Mouse (Mus musculus): ENCODE data around the gene Adprhl2. TPM values are rescaled to one million over a fixed set of nuclear protein-coding genes. Genes with fewer than 3 reads are reported as not detected.
A peak's percentile ranks its signal among the peaks of the same experiment; 100 is the strongest.

Adprhl2 gene
- polyA plus RNA-seq (2016; fragmentation: Nextera tagmentation; extraction: Ambion mirVana): 92.3 and 93.2 TPM in 2 replicates

DNA sequence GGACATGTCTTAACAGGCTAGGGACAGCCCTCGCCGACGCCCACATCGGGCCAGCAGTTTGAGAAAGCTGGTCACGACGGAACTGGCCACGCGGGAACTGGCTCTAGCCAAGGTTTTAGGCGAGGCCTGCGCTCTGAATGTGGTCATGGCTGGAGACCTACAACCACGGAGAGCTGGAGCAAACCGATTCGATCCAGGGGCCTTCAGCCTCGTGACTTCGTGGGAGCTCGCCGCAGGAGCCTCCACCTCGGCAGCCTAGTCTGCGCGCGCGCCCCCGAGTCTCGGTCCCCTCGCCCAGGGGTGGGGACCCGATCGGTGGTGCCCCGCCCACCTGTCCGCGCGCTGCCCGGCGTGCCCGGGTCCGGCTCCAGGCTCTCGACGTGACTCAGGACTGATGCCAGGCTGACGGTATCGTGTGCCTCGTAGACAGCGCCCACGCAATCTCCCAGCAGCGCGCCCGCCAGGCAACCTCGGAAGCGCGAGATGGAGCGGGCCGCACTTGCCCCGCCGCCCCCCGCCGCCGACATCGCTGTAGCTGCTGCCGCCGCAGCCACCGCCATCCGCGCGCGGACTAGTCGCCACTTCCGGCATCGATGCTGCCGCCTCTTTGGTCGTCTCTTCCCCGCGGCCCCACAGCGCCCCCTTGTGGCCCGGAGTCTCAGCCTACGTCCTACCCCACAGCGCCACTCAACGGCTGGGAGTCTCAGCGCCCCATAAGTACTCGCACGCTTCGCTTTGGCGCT lies at the start of gene Adprhl2:
Adprhl2 (minus strand) TSS at position 593 of the 743 bp plus-strand sequence.
- H3K27me3 ChIP-seq (replicated peaks; ENCODE audit: low read depth, poor library complexity, severe bottlenecking): peaks cover 41% of the 10 kb centered on the region
- peaks cover 35% of the 10 kb centered on the region for H3K4me1 ChIP-seq
- H3K4me3 ChIP-seq: peak within 1 kb of the TSS; percentile 86
- H3K36me3 ChIP-seq (replicated peaks): peaks cover 37% of the 10 kb centered on the region
- WGBS: under 1% methylated on average over 80 of the region's 80 CpGs
- H3K9me3 ChIP-seq: no peaks in the 10 kb centered on the region
- H3K27ac ChIP-seq (replicated peaks): peak within 1 kb of the TSS; percentile 93
- DNase-seq (ENCODE audit: low spot score): peak; percentile 99

DNA sequence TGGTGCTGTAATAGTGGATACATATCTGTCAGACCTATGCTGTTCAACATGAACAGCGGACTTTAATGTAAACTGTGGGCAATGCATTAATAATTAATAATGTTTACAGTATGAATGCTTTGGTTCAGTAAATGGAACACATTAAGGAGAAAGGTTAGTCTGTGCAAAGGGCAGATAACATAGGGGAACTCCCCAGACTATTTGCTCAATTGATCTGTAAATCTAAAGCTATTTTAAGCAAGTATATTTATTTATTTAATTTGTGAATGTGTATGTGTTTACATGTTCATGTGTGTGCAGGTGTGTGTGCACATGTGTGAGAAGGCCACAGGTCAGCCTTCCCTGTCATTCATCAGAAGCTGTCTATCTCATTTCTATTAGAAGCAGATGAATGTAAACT lies 38.6 kb upstream of the Adprhl2 start:
- no peaks in the 10 kb centered on the region for H3K4me1 ChIP-seq

DNA sequence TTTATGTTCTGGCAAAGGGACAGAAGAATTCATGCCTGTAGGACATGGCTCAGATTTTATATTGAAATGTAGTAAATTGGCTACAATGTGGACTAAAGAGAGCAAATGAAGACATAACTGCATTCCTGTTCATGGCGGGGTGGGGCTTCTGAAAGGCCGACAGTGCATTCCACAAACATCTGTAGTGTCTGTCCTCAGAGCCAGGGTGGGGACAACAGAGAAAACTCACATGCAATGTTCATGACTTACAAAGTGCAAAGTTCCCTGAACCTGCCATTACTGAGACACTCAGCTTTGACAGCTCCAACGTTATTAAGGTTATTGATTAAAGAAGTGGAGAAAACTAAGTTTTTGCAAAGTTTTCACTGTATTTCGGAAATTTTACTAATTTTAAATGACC lies 21.9 kb upstream of the Adprhl2 start:
- 77% methylated on average over 4 of the region's 4 CpGs for WGBS

More for the DNA sequence above, 38.6 kb upstream of the Adprhl2 start:
- DNase-seq (ENCODE audit: low spot score): no peak
- Histone ChIP-seq H3K36me3 (replicated peaks) (peaks cover 72% of the 10 kb centered on the region), H3K27me3 (replicated peaks; ENCODE audit: low read depth, poor library complexity, severe bottlenecking) (no peaks in the 10 kb centered on the region), H3K4me3 (no peak overlapping the region), H3K9me3 (no peaks in the 10 kb centered on the region), H3K27ac (replicated peaks) (no peak overlapping the region)
- 96% methylated on average over 1 of the region's 1 CpGs for WGBS

DNA sequence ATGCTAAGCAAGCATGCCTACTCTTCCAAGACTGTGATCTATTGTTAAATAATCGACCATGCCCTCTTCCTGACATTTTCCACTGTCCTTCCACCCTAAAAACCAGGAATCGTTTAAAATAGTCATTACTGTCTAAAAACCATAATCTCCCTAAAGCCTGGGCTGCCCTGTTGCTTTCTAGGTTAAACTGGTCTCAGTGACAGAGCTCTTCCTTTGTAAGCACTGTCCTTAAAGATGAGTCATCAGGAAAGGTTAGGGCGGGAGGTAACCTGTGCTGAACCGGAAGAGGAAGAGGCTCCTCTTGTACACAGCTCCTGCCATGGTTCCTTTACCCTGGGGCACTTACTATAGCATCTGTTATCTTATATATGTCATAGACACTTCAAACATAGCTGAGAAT lies 18.0 kb upstream of the Adprhl2 start:
- WGBS: 54% methylated on average over 4 of the region's 4 CpGs

More for the DNA sequence above, 21.9 kb upstream of the Adprhl2 start:
- H3K36me3 ChIP-seq (replicated peaks): peaks cover 30% of the 10 kb centered on the region
- no peaks in the 10 kb centered on the region for H3K4me1 ChIP-seq
- no peak overlapping the region for H3K27ac ChIP-seq (replicated peaks)
- no peak overlapping the region for H3K4me3 ChIP-seq
- no peak for DNase-seq (ENCODE audit: low spot score)
- no peaks in the 10 kb centered on the region for H3K9me3 ChIP-seq
- no peaks in the 10 kb centered on the region for H3K27me3 ChIP-seq (replicated peaks; ENCODE audit: low read depth, poor library complexity, severe bottlenecking)

DNA sequence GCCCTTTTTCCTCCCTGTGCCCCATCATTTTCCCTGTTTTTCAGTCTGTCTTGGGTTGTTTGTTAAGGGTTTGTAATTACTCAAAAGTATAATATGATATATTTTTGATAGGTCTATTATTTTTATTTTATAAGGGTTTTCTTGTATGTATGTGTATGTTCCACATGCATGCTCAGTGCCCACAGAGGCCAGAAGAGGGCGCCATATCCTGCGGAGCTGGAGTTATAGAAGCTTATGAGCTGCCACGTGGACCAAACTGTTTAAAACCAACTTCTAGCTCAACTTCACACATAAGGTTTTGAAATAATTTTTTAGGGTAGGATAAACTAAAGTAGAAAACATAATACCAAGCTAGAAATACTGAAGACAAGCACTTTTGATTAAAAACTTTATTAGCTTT lies 10.9 kb upstream of the Adprhl2 start:
- no peak overlapping the region for H3K4me3 ChIP-seq
- H3K27me3 ChIP-seq (replicated peaks; ENCODE audit: low read depth, poor library complexity, severe bottlenecking): no peaks in the 10 kb centered on the region
- no peak overlapping the region for H3K27ac ChIP-seq (replicated peaks)
- WGBS: 38% methylated on average over 3 of the region's 3 CpGs
- H3K36me3 ChIP-seq (replicated peaks): no peaks in the 10 kb centered on the region
- no peaks in the 10 kb centered on the region for H3K4me1 ChIP-seq
- no peaks in the 10 kb centered on the region for H3K9me3 ChIP-seq
- DNase-seq (ENCODE audit: low spot score): no peak

More for the DNA sequence above, 18.0 kb upstream of the Adprhl2 start:
- no peaks in the 10 kb centered on the region for H3K4me1 ChIP-seq
- no peaks in the 10 kb centered on the region for H3K27me3 ChIP-seq (replicated peaks; ENCODE audit: low read depth, poor library complexity, severe bottlenecking)
- no peak for DNase-seq (ENCODE audit: low spot score)
- no peak overlapping the region for H3K27ac ChIP-seq (replicated peaks)
- peaks cover 6% of the 10 kb centered on the region; the same call in 1 of the 2 replicates for H3K36me3 ChIP-seq (replicated peaks)
- H3K4me3 ChIP-seq: no peak overlapping the region
- no peaks in the 10 kb centered on the region for H3K9me3 ChIP-seq

DNA sequence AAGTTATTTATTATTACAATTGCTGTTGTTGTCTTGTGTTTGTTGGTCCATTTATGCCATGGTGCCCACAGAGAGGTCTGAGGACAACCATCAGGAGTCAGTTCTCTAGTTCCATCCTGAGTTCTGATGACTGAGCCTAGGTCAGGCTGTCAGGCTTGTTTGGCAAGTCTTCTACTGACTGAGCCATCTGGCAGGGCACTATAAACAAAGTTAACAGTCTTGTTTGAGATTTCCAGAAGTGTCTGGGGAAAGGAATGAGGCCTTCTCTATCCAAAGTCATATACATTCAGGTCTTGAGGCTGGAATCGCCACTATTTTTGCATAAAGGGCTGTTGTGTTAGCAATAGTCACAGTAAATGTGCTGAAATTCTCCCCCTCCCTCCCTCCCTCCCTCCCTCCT lies 10.2 kb upstream of the Adprhl2 start:
- no peaks in the 10 kb centered on the region for H3K4me1 ChIP-seq
- H3K9me3 ChIP-seq: no peaks in the 10 kb centered on the region
- DNase-seq (ENCODE audit: low spot score): no peak
- H3K27me3 ChIP-seq (replicated peaks; ENCODE audit: low read depth, poor library complexity, severe bottlenecking): no peaks in the 10 kb centered on the region
- no peak overlapping the region for H3K4me3 ChIP-seq
- 67% methylated on average over 1 of the region's 1 CpGs for WGBS
- H3K27ac ChIP-seq (replicated peaks): no peak overlapping the region
- no peaks in the 10 kb centered on the region for H3K36me3 ChIP-seq (replicated peaks)

DNA sequence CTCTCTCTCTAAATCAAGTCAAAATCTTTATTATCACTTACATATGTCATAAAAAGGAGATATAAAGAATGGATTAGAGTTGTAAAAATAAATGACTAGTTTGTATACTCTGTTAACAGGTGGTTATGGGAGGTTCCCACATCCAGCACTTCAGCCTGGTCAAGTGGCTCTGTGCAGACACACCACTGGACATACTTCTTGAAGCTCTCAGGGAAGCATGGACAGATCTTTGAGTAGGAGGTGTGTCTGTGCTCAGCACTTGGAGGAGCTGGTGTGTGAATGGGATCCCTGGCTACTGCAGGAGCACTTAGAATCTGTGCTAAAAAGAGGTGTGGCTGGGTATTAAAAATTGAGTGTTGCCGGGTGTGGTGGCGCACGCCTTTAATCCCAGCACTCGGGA lies 8.8 kb upstream of the Adprhl2 start:
- H3K36me3 ChIP-seq (replicated peaks): no peaks in the 10 kb centered on the region
- 96% methylated on average over 4 of the region's 4 CpGs for WGBS

DNA sequence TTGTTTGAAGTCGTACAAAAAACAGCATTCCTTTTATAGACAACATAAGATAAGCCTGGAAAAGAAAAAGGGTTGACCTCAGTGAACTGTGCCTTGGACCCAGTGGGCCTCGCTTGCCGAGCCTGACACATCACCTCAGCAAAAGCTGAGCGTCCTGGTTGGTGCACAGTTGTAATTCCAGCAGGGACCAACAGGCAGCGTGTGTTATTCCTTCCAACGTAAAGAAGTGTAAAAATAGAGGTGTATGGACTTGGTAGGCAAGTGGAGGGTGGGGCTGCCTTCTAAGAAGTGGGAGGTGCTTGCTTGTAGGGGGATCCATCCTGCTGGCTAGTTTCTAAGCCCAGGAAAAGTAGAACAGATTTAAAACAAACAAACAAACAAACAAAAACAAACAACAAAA lies 4.5 kb upstream of the Adprhl2 start:
- H3K4me3 ChIP-seq: no peak overlapping the region
- H3K27ac ChIP-seq (replicated peaks): no peak overlapping the region
- H3K27me3 ChIP-seq (replicated peaks; ENCODE audit: low read depth, poor library complexity, severe bottlenecking): peaks cover 43% of the 10 kb centered on the region
- no peaks in the 10 kb centered on the region for H3K36me3 ChIP-seq (replicated peaks)
- 21% methylated on average over 6 of the region's 6 CpGs for WGBS
- H3K4me1 ChIP-seq: peaks cover 20% of the 10 kb centered on the region
- DNase-seq (ENCODE audit: low spot score): no peak
- H3K9me3 ChIP-seq: no peaks in the 10 kb centered on the region

More for the DNA sequence above, 8.8 kb upstream of the Adprhl2 start:
- Histone ChIP-seq H3K27me3 (replicated peaks; ENCODE audit: low read depth, poor library complexity, severe bottlenecking) (peaks cover 11% of the 10 kb centered on the region), H3K9me3 (no peaks in the 10 kb centered on the region), H3K4me1 (peaks cover 4% of the 10 kb centered on the region), H3K4me3 (no peak overlapping the region), H3K27ac (replicated peaks) (no peak overlapping the region)
- DNase-seq (ENCODE audit: low spot score): no peak

DNA sequence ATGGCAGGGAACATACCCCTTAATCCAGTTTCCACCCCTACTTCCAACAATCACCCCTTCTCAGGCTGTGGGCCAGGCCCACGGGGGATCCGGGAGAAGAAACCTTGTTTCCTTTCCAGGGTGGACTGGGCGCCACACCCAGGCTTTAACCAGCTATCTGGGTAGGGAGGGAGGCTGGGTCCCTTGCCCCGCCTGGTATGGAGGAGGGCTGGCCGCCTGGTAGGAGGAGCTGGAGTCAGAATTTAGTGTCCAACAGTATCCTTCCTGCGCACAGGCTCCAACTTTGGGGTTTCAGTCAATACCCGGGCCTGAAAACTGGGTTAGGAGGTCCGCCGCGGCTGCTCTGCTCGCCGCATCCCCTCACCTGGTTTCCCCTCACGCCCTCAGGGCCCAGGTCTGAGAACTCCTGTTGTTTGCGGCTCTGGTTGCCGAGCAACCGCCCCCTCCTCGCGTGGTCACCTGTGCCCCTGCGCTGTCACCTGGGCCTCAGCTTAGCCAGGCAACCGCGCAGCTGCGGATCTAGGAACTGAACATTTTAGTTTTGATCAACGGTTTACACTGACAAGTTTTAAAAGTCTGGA lies 3.9 kb upstream of the Adprhl2 start, which contains the start of gene Tekt2:
Tekt2 (minus strand) TSS at position 408 of the 581 bp plus-strand sequence.
- peaks cover 26% of the 10 kb centered on the region for H3K4me1 ChIP-seq
- peaks cover 43% of the 10 kb centered on the region for H3K27me3 ChIP-seq (replicated peaks; ENCODE audit: low read depth, poor library complexity, severe bottlenecking)
- H3K27ac ChIP-seq (replicated peaks): no peak within 1 kb of the TSS
- peak; percentile 61 for DNase-seq (ENCODE audit: low spot score)
- H3K4me3 ChIP-seq: peak within 1 kb of the TSS; percentile 35
- WGBS: 7% methylated on average over 23 of the region's 23 CpGs
- H3K36me3 ChIP-seq (replicated peaks): no peaks in the 10 kb centered on the region
- H3K9me3 ChIP-seq: no peaks in the 10 kb centered on the region

DNA sequence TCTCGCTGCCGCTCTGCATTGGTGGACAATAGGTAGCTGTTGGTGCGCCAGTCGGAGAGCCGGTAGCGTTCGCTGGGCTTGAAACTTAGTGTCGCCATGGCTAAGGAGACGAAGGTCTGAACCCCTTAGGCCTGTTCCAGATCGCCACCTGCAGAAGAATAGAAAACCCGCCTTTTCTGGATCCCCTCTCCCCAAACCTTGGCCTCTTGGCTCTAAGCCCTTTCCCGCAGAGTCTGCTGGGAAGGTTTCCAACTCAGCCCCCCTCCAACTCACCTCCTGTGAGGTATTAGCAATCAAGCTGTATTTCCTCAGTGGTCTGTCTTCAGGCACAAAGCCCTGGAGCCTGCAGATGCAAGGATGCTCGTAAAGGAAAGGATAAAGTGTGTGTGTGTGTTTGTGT lies 3.4 kb upstream of the Adprhl2 start:
- DNase-seq (ENCODE audit: low spot score): peak; percentile 20
- WGBS: 23% methylated on average over 13 of the region's 13 CpGs

DNA sequence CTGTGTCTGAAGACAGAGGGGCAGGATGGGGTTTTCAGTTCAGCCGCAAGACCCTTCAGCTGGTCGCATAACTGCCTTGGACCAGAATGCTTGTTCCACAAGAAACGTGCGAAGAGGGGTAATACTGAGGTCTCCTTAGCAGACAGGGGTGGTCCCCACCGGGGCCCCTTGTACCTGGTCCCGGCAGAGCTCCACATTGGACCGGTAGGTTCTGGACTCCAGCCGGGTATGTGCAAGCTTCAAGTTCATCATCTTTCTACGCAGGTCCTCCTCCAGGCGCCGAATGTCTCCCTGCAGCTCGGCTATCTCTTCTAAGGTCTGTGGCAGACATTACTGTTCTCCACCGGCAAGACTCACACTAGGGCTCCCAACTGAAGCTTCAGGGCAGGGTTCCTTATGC lies 1.1 kb upstream of the Adprhl2 start:
- no peak overlapping the region for H3K4me3 ChIP-seq
- H3K4me1 ChIP-seq: peaks cover 35% of the 10 kb centered on the region
- 95% methylated on average over 13 of the region's 13 CpGs for WGBS
- H3K9me3 ChIP-seq: no peaks in the 10 kb centered on the region
- H3K27me3 ChIP-seq (replicated peaks; ENCODE audit: low read depth, poor library complexity, severe bottlenecking): peaks cover 43% of the 10 kb centered on the region
- no peak overlapping the region for H3K27ac ChIP-seq (replicated peaks)
- no peak for DNase-seq (ENCODE audit: low spot score)
- H3K36me3 ChIP-seq (replicated peaks): peaks cover 24% of the 10 kb centered on the region

More for the DNA sequence above, 3.4 kb upstream of the Adprhl2 start:
- Histone ChIP-seq H3K4me1 (peaks cover 31% of the 10 kb centered on the region), H3K9me3 (no peaks in the 10 kb centered on the region), H3K4me3 (peak overlapping the region; percentile 21; the same call in 1 of the 2 replicates), H3K27me3 (replicated peaks; ENCODE audit: low read depth, poor library complexity, severe bottlenecking) (peaks cover 43% of the 10 kb centered on the region), H3K27ac (replicated peaks) (no peak overlapping the region), H3K36me3 (replicated peaks) (peaks cover 1% of the 10 kb centered on the region)

DNA sequence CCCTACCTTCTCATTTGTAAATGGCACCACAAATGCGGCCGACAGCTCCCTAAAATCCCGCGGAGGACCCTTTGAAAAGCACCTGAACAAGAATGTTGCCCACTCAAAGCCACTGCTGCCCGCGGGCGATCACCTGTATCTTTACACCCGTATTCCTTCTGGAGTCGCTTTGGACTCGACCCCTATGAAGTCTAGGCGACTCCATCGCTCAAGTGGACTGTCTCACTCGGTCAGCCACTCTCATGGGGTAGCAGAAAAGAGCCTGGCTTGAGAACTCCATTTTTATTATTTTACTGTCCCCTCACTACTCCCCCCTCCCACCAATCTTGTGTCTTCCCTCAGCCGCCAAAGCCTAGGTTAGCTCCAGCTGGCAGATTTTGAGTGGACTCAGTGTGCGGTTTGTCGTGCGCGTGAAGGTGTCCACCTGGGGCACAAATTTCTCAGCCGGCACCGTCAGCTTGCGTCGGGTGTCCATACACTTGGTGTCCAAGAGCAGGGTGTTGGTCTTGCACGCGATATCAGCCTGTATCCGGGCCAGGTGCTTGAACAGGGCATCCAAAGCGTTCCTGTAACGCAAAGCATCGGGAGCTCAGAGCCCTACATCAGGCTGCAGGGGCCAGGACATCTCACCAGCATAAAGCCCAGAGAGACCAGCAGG lies 480 bp upstream of the Adprhl2 start:
- Histone ChIP-seq H3K27ac (replicated peaks) (peak overlapping the region; percentile 93), H3K4me1 (peaks cover 35% of the 10 kb centered on the region), H3K27me3 (replicated peaks; ENCODE audit: low read depth, poor library complexity, severe bottlenecking) (peaks cover 43% of the 10 kb centered on the region), H3K4me3 (peak overlapping the region; percentile 86), H3K9me3 (no peaks in the 10 kb centered on the region), H3K36me3 (replicated peaks) (peaks cover 30% of the 10 kb centered on the region)
- no peak for DNase-seq (ENCODE audit: low spot score)
- WGBS: 51% methylated on average over 28 of the region's 28 CpGs

Data from embryonic facial prominence, embryonic 10.5 days (tissue).